Comparison of ENCODE assay signal across 11 mouse cellular contexts in the genomic region with DNA sequence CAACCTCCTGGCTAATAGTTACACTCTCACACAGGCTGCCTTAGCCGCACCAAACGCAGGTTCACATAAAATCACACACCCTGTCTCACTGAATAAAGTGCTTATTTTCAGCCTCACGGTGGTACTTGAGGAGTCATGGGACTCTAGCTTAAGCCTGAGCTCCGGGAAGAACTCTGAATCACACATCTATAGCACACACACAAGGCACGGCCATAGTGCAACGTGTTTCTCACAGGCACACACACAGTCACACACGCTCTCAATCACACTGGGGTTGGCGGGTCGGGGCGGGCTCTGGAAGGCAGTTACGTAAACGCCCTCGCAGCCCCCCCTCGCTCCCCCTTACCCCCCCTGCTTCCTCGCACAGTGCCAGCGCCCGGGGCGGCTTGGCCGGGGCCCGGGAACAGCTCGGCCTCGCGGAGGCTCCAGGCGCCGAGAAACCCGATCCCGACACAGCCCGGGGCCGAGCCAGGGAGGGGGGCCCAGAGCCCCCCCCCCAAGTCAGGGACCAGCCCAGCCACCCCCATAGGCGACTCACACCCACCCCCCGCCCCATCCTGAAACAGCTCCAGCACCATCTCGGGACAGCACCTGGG. TPM values are rescaled to one million over a fixed set of nuclear protein-coding genes. Genes with fewer than 3 reads are reported as not detected.
DNase-seq lines count a peak whose midpoint lies in the region; ATAC-seq lines count a peak whose summit lies in the region.
"Not testable (repeated sequence)": the region's sequence is repeated elsewhere in the genome, so short reads cannot be mapped to it uniquely, and the experiment has no call there.
"Had no signal": no experiment of that assay in that cellular context is flagged by ENCODE, and none has a peak within 500 bp of the region (broad histone marks: within the 10 kb centered on the region; RNA-seq: fewer than 3 reads in every experiment).

No protein-coding gene starts in this region.

- not testable (repeated sequence) for ATAC-seq in forebrain, embryonic 12.5 days (ENCODE audit: low FRiP score); kidney, embryonic 15.5 days (replicated peaks; ENCODE audit: low FRiP score); lung, embryonic 16.5 days (ENCODE audit: low read depth)

- not testable (repeated sequence) for H3K4me1 ChIP-seq in forebrain, embryonic 12.5 days; kidney, embryonic 15.5 days; lung, embryonic 16.5 days (replicated peaks; ENCODE audit: control insufficient read depth, insufficient read depth, low read length)

- not testable (repeated sequence) for H3K4me3 ChIP-seq in forebrain, embryonic 12.5 days (replicated peaks); kidney, embryonic 15.5 days (replicated peaks); lung, embryonic 16.5 days (ENCODE audit: low read length)

- H3K9ac ChIP-seq in forebrain, embryonic 12.5 days; kidney, embryonic 15.5 days; lung, embryonic 16.5 days (ENCODE audit: low read length): not testable (repeated sequence)

- H3K36me3 ChIP-seq in forebrain, embryonic 12.5 days (replicated peaks); kidney, embryonic 15.5 days; lung, embryonic 16.5 days (ENCODE audit: control insufficient read depth, insufficient read depth, low read length): not testable (repeated sequence)

- H3K27ac ChIP-seq in forebrain, embryonic 12.5 days; kidney, embryonic 15.5 days; lung, embryonic 16.5 days (ENCODE audit: low read length): not testable (repeated sequence)

- H3K9me3 ChIP-seq in forebrain, embryonic 12.5 days; kidney, embryonic 15.5 days (replicated peaks); lung, embryonic 16.5 days (ENCODE audit: control insufficient read depth, low read length): not testable (repeated sequence)

- peak; percentile 63 for DNase-seq in adrenal gland, adult 2 months
- DNase-seq in cerebellum, adult 9-11 months = peak; percentile 81
- DNase-seq in heart, adult 18-20 months = peak; percentile 63 to 72
- DNase-seq in heart, postnatal 4 days = peak; percentile 43
- peak; percentile 71 for DNase-seq in skeletal muscle tissue, adult 2 months (ENCODE audit: low read depth, low spot score)

- peak overlapping the region; percentile 38; the same call in 1 of the 2 replicates for H3K4me2 ChIP-seq in forebrain, embryonic 12.5 days
- peak overlapping the region; percentile 41 for H3K4me2 ChIP-seq in kidney, embryonic 15.5 days
- H3K4me2 ChIP-seq in lung, embryonic 16.5 days (ENCODE audit: low read depth, low read length) = peak overlapping the region; percentile 8; the same call in 1 of the 2 replicates

- not testable (repeated sequence) for H3K27me3 ChIP-seq in forebrain, embryonic 12.5 days; kidney, embryonic 15.5 days; lung, embryonic 16.5 days (ENCODE audit: control insufficient read depth, insufficient read depth, low read depth, low read length)

- WGBS in forebrain, embryonic 12.5 days = 7% methylated on average over 24 of the region's 32 CpGs
- 4% methylated on average over 26 of the region's 32 CpGs for WGBS in kidney, embryonic 15.5 days
- 6% methylated on average over 13 of the region's 32 CpGs for WGBS in lung, embryonic 16.5 days

RNA-seq across cellular contexts. Expression of a gene that starts 1.3 kb away (rescaled TPM):
- 10 to 100 TPM; 53.0 to 90.8 TPM for total RNA-seq in adrenal gland, adult 2 months (2021)
- polyA plus RNA-seq in adrenal gland, adult 2 months (2012; rRNA removed) = 198 and 290 TPM in 2 replicates
- polyA plus RNA-seq in forebrain, embryonic 12.5 days (2016; fragmentation: Nextera tagmentation; extraction: Ambion mirVana) = 56.6 and 62.1 TPM in 2 replicates
- 100 to 1,000 TPM; 105 TPM for total RNA-seq in heart, adult 18-20 months (2021)
- total RNA-seq in heart, postnatal 4 days (2021) = 10 to 100 TPM; 50.0 to 53.5 TPM
- 137 and 157 TPM in 2 replicates for polyA plus RNA-seq in kidney, embryonic 15.5 days (2015; fragmentation: Nextera tagmentation; extraction: Ambion mirVana)
- polyA plus RNA-seq in lung, embryonic 16.5 days (2015; fragmentation: Nextera tagmentation; extraction: Ambion mirVana) = 111 and 120 TPM in 2 replicates

RNA-seq across cellular contexts. Expression of a gene that starts 1.6 kb away (rescaled TPM):
- 10 to 100 TPM; 37.6 to 62.3 TPM for total RNA-seq in adrenal gland, adult 2 months (2021)
- 70.6 and 72.3 TPM in 2 replicates for polyA plus RNA-seq in adrenal gland, adult 2 months (2012; rRNA removed)
- 21.9 and 28.3 TPM in 2 replicates for polyA plus RNA-seq in forebrain, embryonic 12.5 days (2016; fragmentation: Nextera tagmentation; extraction: Ambion mirVana)
- total RNA-seq in heart, adult 18-20 months (2021) = 1 to 10 TPM; 3.3 to 4.4 TPM
- 1 to 10 TPM; 3.9 to 4.0 TPM for total RNA-seq in heart, postnatal 4 days (2021)
- 19.8 and 22.1 TPM in 2 replicates for polyA plus RNA-seq in kidney, embryonic 15.5 days (2015; fragmentation: Nextera tagmentation; extraction: Ambion mirVana)
- 6.9 and 8.4 TPM in 2 replicates for polyA plus RNA-seq in lung, embryonic 16.5 days (2015; fragmentation: Nextera tagmentation; extraction: Ambion mirVana)
- total RNA-seq: megakaryocyte-erythroid progenitor cell, adult 5-6 weeks had no signal

RNA-seq across cellular contexts. Expression of a gene that starts 14.8 kb away (rescaled TPM):
- total RNA-seq in adrenal gland, adult 2 months (2021) = 10 to 100 TPM; 31.0 to 38.6 TPM
- 61.9 and 70.1 TPM in 2 replicates for polyA plus RNA-seq in adrenal gland, adult 2 months (2012; rRNA removed)
- 77.0 and 79.1 TPM in 2 replicates for polyA plus RNA-seq in forebrain, embryonic 12.5 days (2016; fragmentation: Nextera tagmentation; extraction: Ambion mirVana)
- 10 to 100 TPM; 35.0 to 37.3 TPM for total RNA-seq in heart, adult 18-20 months (2021)
- total RNA-seq in heart, postnatal 4 days (2021) = 10 to 100 TPM; 27.8 to 28.6 TPM
- polyA plus RNA-seq in kidney, embryonic 15.5 days (2015; fragmentation: Nextera tagmentation; extraction: Ambion mirVana) = 76.2 and 83.6 TPM in 2 replicates
- 80.5 and 85.0 TPM in 2 replicates for polyA plus RNA-seq in lung, embryonic 16.5 days (2015; fragmentation: Nextera tagmentation; extraction: Ambion mirVana)

RNA-seq across cellular contexts. Expression of a gene that starts 24.5 kb away (rescaled TPM):
- total RNA-seq in adrenal gland, adult 2 months (2021) = 100 to 1,000 TPM; 105 to 128 TPM
- polyA plus RNA-seq in adrenal gland, adult 2 months (2012; rRNA removed) = 51.7 and 60.7 TPM in 2 replicates
- polyA plus RNA-seq in forebrain, embryonic 12.5 days (2016; fragmentation: Nextera tagmentation; extraction: Ambion mirVana) = 159 and 179 TPM in 2 replicates
- total RNA-seq in heart, adult 18-20 months (2021) = 10 to 100 TPM; 70.4 to 79.1 TPM
- total RNA-seq in heart, postnatal 4 days (2021) = 10 to 100 TPM; 77.5 to 86.9 TPM
- polyA plus RNA-seq in kidney, embryonic 15.5 days (2015; fragmentation: Nextera tagmentation; extraction: Ambion mirVana) = 128 and 132 TPM in 2 replicates
- 137 and 156 TPM in 2 replicates for polyA plus RNA-seq in lung, embryonic 16.5 days (2015; fragmentation: Nextera tagmentation; extraction: Ambion mirVana)

RNA-seq across cellular contexts. Expression of a gene that starts 32.4 kb away (rescaled TPM):
- not detected for total RNA-seq in adrenal gland, adult 2 months (2021)
- not detected in 2 replicates for polyA plus RNA-seq in adrenal gland, adult 2 months (2012; rRNA removed)
- polyA plus RNA-seq in forebrain, embryonic 12.5 days (2016; fragmentation: Nextera tagmentation; extraction: Ambion mirVana) = 0.42 and 0.46 TPM in 2 replicates
- total RNA-seq in heart, adult 18-20 months (2021) = not detected
- total RNA-seq in heart, postnatal 4 days (2021) = not detected
- polyA plus RNA-seq in kidney, embryonic 15.5 days (2015; fragmentation: Nextera tagmentation; extraction: Ambion mirVana) = 0.12 and 0.17 TPM in 2 replicates
- not detected in 2 replicates for polyA plus RNA-seq in lung, embryonic 16.5 days (2015; fragmentation: Nextera tagmentation; extraction: Ambion mirVana)
- total RNA-seq: forebrain, postnatal 0 days; megakaryocyte-erythroid progenitor cell, adult 5-6 weeks had no signal
- polyA plus RNA-seq: heart, embryonic 16.5 days had no signal
